Mouse (Mus musculus) kidney, adult 2 months (tissue): Measurements from ENCODE around the gene Pradc1.

Experiments used
- CTCF ChIP-seq: fragments of 200-500 bp; conservative IDR thresholded peaks from 2 replicates; pipeline ENCODE4 v1.5.1; 2011; ENCODE audit warnings: low read depth, mild to moderate bottlenecking, control low read depth, low read length, moderate library complexity, mixed read lengths; ENCODE audit not compliant: insufficient read depth, insufficient read length
- POLR2A ChIP-seq: fragments of 200-500 bp; IDR thresholded peaks from one replicate; pipeline ENCODE4 v1.6.1; 2011; ENCODE audit warnings: low read depth, low read length, control low read depth

DNA sequence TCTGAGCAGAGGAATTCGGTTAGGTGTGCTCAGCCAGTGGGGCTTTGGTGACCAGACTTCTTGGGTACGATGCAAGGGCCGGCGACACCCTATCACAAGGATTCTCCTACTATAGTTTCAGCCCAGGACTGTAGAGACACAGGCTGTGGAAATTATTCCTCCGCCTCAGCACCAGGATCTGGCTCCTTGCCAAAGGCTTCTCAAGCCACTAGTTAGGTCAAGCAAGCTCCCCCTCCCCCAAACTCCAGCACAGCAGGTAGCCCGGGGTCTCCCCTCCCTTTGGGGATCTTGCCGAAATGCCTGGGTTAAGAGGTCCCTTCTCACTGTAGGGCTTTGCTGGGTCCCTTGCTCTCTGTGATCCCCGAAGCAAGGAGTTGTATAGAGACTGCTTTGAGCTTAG lies 20.2 kb upstream of the Pradc1 start:
- TF ChIP-seq POLR2A (no peak), CTCF (no peak)
